Mouse (Mus musculus) forebrain, postnatal 0 days (tissue): ENCODE measurements at regions not wholly inside any gene's neighbourhood (a gene's known extent, or its start where the extent isn't known, plus 50 kb on each side); places are given as distances from the start of the nearest gene placed in this dataset.

Experiments used
- ATAC-seq: fragments of 200-750 bp; cut with Nextera tagmentation; 2 replicates; pipeline ENCODE4 v1.8.0; 2017; ENCODE audit warnings: mild to moderate bottlenecking, moderate library complexity
- DNase-seq: peaks from one replicate; pipeline ENCODE4 v3.0.0-alpha.2; 2015
- H3K27ac ChIP-seq: fragments of 300-500 bp; sonication (generic); 2 replicates; pipeline ENCODE4 v1.5.1; 2014; ENCODE audit warnings: low read depth, mild to moderate bottlenecking, antibody characterized with exemption, low read length, moderate library complexity, mixed read lengths
- H3K27me3 ChIP-seq: fragments of 300-500 bp; sonication (generic); 2 replicates; pipeline ENCODE4 v1.6.1; 2014; ENCODE audit warnings: mild to moderate bottlenecking, low read length, mixed read lengths; ENCODE audit not compliant: insufficient read depth
- H3K36me3 ChIP-seq: fragments of 300-500 bp; sonication (generic); 2 replicates; pipeline ENCODE4 v1.6.1; 2014; ENCODE audit warnings: mild to moderate bottlenecking, moderate library complexity; ENCODE audit not compliant: insufficient read depth
- H3K4me1 ChIP-seq: fragments of 300-500 bp; sonication (generic); 2 replicates; pipeline ENCODE4 v1.6.1; 2014; ENCODE audit warnings: antibody characterized with exemption; ENCODE audit not compliant: insufficient read depth
- H3K4me2 ChIP-seq: fragments of 300-500 bp; sonication (generic); 2 replicates; pipeline ENCODE4 v1.6.1; 2014; ENCODE audit warnings: low read depth, mild to moderate bottlenecking, moderate library complexity
- H3K4me3 ChIP-seq: fragments of 300-500 bp; sonication (generic); 2 replicates; pipeline ENCODE4 v1.5.1; 2014; ENCODE audit warnings: low read depth, low read length, mixed read lengths
- H3K9ac ChIP-seq: fragments of 300-500 bp; sonication (generic); 2 replicates; pipeline ENCODE4 v1.6.1; 2014; ENCODE audit warnings: mild to moderate bottlenecking
- H3K9me3 ChIP-seq: fragments of 300-500 bp; sonication (generic); 2 replicates; pipeline ENCODE4 v1.6.1; 2016; ENCODE audit warnings: low read length
- CTCF ChIP-seq: sonication (generic); IDR thresholded peaks from 2 replicates; pipeline ENCODE4 v1.5.1; 2016; ENCODE audit warnings: antibody characterized with exemption, control low read depth, low read depth
- WGBS: fragments of 180-500 bp; shearing (Covaris S2); extraction: QIAGEN DNeasy Blood & Tissue Kit; methylation state at CpG from one replicate; pipeline ENCODE4 v1.1.7; 2014; 5-methylcytosine and 5-hydroxymethylcytosine counted together

DNA sequence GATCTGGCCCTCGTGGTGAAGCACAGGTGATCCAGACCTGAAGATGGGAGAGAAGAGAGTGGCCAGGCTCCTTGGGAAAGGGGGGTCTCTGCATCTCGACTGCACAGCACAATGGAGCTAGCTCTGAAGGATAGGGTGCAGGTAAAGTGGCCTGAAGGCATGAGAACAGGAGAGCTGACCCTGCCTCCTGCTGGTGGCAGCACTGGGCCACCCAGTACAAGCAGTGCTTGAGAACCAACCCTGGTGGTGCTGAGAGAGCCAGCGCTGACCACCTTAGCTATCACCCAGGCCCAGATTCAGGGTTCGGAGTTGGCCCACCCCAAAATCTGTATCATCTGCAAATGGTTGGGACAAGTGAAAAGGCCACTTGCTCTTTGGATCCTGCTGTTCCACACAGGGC is 66.2 kb downstream of the A730009L09Rik start:
- Histone ChIP-seq H3K4me3 (no peak overlapping the region), H3K27me3 (no peaks in the 10 kb centered on the region), H3K4me1 (no peaks in the 10 kb centered on the region), H3K27ac (no peak overlapping the region), H3K9ac (no peak overlapping the region), H3K9me3 (no peaks in the 10 kb centered on the region), H3K36me3 (no peaks in the 10 kb centered on the region), H3K4me2 (no peak overlapping the region)
- ATAC-seq (no peak), DNase-seq (no peak)
- 81% methylated on average over 4 of the region's 4 CpGs for WGBS
- no peak for TF ChIP-seq CTCF

DNA sequence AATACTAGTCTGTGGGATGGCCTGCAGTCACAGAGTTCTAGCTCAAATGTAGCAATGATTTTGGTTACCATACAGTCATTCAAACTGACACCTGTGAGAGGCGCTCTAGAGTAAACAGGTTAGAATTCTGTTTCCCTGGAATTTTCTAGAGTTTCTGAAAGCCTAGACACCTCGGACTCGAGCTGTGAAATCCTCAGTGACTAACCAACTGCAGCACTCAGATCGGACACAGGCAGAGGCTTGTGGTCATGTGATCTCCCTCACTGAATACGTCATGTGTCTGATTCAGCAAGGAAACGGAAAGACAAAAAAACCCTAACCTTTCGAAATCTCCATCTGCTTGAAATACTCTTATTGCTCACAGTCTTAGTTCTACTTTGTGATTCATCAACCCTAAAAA is 68.4 kb downstream of the A730009L09Rik start:
- WGBS: 84% methylated on average over 7 of the region's 7 CpGs
- no peak overlapping the region for H3K4me2 ChIP-seq
- DNase-seq (no peak), ATAC-seq (no peak)
- H3K9me3 ChIP-seq: no peaks in the 10 kb centered on the region
- no peaks in the 10 kb centered on the region for H3K4me1 ChIP-seq
- no peaks in the 10 kb centered on the region for H3K36me3 ChIP-seq
- H3K27ac ChIP-seq: no peak overlapping the region
- no peak overlapping the region for H3K9ac ChIP-seq
- no peak for TF ChIP-seq CTCF
- no peaks in the 10 kb centered on the region for H3K27me3 ChIP-seq
- H3K4me3 ChIP-seq: no peak overlapping the region

DNA sequence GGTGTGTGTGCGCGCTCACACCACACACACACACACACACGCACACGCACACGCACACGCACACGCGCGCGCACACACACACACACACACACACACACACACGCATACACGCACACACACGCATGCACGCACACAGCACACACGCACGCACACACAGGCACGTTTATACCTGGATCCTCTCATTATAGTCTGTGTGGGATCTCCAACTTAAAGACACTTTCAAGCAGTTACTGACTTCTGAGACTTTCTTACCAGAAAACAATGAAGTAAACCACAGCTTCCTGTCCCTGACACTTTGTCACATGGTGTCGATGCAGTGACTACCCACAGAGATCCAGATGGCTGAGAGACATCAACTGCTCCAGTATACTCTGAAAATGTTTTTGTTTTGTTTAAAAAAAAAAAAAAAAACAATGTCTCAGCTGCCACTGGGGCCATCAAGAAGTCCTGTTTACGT is 68.9 kb downstream of the A730009L09Rik start:
- no peak for ATAC-seq
- TF ChIP-seq CTCF: no peak
- no peak overlapping the region for H3K27ac ChIP-seq
- no peaks in the 10 kb centered on the region for H3K36me3 ChIP-seq
- 88% methylated on average over 19 of the region's 19 CpGs for WGBS
- H3K4me1 ChIP-seq: no peaks in the 10 kb centered on the region
- no peak overlapping the region for H3K4me3 ChIP-seq
- H3K27me3 ChIP-seq: no peaks in the 10 kb centered on the region
- no peaks in the 10 kb centered on the region for H3K9me3 ChIP-seq
- H3K4me2 ChIP-seq: no peak overlapping the region
- H3K9ac ChIP-seq: no peak overlapping the region
- DNase-seq: no peak

DNA sequence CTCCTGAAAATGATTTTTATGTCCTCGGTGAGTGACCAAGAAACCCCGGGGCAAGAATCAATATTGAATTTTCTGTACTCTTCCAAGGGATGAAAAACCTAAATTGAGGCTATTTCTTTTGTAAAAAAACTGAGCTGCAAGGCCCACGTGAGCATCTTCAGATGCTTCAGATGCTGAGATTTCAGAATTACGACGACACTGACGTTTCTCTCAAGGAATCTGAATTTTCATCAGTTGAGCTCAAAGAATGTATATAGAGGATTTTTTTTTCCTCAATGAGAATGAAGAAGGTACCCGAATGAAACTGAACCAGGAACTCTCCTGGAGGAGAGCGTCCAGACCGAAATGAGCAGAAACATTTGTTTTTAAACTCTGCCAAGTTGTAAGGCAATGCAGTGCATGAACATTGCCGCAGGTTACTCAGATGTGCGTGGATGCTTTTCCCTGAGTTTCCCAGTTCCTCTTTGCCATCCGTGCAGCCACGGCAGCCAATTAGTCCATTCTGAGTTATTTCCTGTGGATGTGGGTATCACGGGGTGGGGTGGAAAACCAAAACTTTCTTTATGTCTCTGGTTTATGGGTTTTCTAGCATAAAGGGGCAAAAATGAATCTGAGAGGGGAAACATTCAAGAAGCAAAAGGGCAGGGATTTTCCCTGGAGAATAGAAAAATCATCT is 69.9 kb downstream of the A730009L09Rik start:
- TF ChIP-seq CTCF: no peak
- WGBS: 86% methylated on average over 14 of the region's 14 CpGs
- H3K4me1 ChIP-seq: no peaks in the 10 kb centered on the region
- DNase-seq: no peak
- H3K36me3 ChIP-seq: no peaks in the 10 kb centered on the region
- no peak overlapping the region for H3K27ac ChIP-seq
- H3K4me2 ChIP-seq: no peak overlapping the region
- no peak overlapping the region for H3K4me3 ChIP-seq
- H3K27me3 ChIP-seq: no peaks in the 10 kb centered on the region
- no peaks in the 10 kb centered on the region for H3K9me3 ChIP-seq
- ATAC-seq: no peak
- H3K9ac ChIP-seq: no peak overlapping the region

- H3K9me3 ChIP-seq: no peaks in the 10 kb centered on the region
- no peak overlapping the region for H3K27ac ChIP-seq
- WGBS: 84% methylated on average over 2 of the region's 2 CpGs
- H3K9ac ChIP-seq: no peak overlapping the region
- H3K36me3 ChIP-seq: no peaks in the 10 kb centered on the region
- H3K27me3 ChIP-seq: no peaks in the 10 kb centered on the region
- H3K4me3 ChIP-seq: no peak overlapping the region
- no peak for ATAC-seq
- no peaks in the 10 kb centered on the region for H3K4me1 ChIP-seq
- no peak for TF ChIP-seq CTCF
- no peak for DNase-seq
- H3K4me2 ChIP-seq: no peak overlapping the region
These were observed 78.1 kb downstream of the A730009L09Rik start for GRCm38 (mm10) chr16:84592978-84593377.

GRCm38 (mm10) chr16:84602969-84603368 is 88.0 kb downstream of the A730009L09Rik start:
- ATAC-seq: no peak
- no peak for TF ChIP-seq CTCF
- DNase-seq: no peak
- no peak overlapping the region for H3K9ac ChIP-seq
- 90% methylated on average over 8 of the region's 8 CpGs for WGBS
- H3K9me3 ChIP-seq: no peaks in the 10 kb centered on the region
- H3K4me3 ChIP-seq: no peak overlapping the region
- no peaks in the 10 kb centered on the region for H3K36me3 ChIP-seq
- H3K4me1 ChIP-seq: no peaks in the 10 kb centered on the region
- no peaks in the 10 kb centered on the region for H3K27me3 ChIP-seq
- H3K4me2 ChIP-seq: no peak overlapping the region
- H3K27ac ChIP-seq: no peak overlapping the region

DNA sequence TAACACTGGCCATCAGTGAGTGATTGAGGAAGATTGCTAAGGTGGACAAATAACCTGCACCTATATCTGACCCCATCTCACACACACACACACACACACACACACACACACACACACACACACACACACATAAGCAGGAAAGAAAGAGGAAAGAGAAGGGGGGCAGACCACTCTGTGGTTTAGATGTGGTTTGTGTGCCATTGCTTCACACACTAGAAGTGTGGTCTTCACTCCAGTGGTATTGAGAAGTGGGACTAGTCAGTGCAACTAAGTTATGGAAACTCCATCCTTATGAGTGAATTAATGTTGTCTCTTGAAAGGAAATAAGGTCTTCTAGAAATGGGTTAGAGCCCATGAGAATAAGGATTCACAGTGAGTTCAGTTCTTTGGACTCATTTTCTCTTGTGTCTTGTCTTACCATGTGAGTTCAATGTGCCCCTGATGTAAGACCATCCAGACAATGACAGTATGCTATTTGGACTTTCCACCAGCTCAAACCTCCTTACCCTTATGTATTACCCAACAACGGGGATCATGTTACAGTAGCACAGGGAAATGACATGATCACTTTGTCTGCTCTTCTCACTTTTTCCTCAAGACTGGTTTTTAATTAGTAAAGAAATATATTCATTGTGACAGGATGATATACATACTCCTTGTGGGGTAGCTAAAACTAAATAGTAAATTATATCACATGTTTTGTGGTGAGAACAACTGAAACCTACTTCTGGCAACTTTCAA is 88.7 kb downstream of the A730009L09Rik start:
- DNase-seq: no peak
- Histone ChIP-seq H3K36me3 (no peaks in the 10 kb centered on the region), H3K4me1 (no peaks in the 10 kb centered on the region), H3K4me3 (no peak overlapping the region), H3K27me3 (no peaks in the 10 kb centered on the region), H3K4me2 (no peak overlapping the region), H3K9me3 (no peaks in the 10 kb centered on the region), H3K27ac (no peak overlapping the region), H3K9ac (no peak overlapping the region)
- 100% methylated on average over 1 of the region's 1 CpGs for WGBS
- TF ChIP-seq CTCF: no peak
- ATAC-seq: no peak
